Mouse (Mus musculus) limb, embryonic 14.5 days (tissue): ENCODE measurements around the gene Rasl10b. TPM values are rescaled to one million over a fixed set of nuclear protein-coding genes. Genes with fewer than 3 reads are reported as not detected.

ENCODE experiments used
- ATAC-seq: fragments of 200-750 bp; cut with Nextera tagmentation; 2 replicates; pipeline ENCODE4 v1.8.0; 2017; ENCODE audit warnings: low read depth, moderate number of reproducible peaks, moderate TSS enrichment; ENCODE audit not compliant: low FRiP score
- DNase-seq: peaks from one replicate; pipeline ENCODE4 v3.0.0-alpha.2; 2015; ENCODE audit warnings: low spot score
- H3K27ac ChIP-seq: fragments of 300-500 bp; sonication (generic); replicated peaks from 2 replicates; pipeline ENCODE4 v1.5.1; 2014; ENCODE audit warnings: low read depth, mild to moderate bottlenecking, low read length, moderate library complexity, mixed read lengths
- H3K27me3 ChIP-seq: fragments of 300-500 bp; sonication (generic); 2 replicates; pipeline ENCODE4 v1.6.1; 2014; ENCODE audit warnings: low read length, mixed read lengths; ENCODE audit not compliant: control insufficient read depth, insufficient read depth
- H3K36me3 ChIP-seq: fragments of 300-500 bp; sonication (generic); 2 replicates; pipeline ENCODE4 v1.6.1; 2014; ENCODE audit warnings: mild to moderate bottlenecking, low read length, moderate library complexity, mixed read lengths; ENCODE audit not compliant: control insufficient read depth, insufficient read depth
- H3K4me1 ChIP-seq: fragments of 300-500 bp; sonication (generic); 2 replicates; pipeline ENCODE4 v1.6.1; 2014; ENCODE audit warnings: antibody characterized with exemption, low read length, mixed read lengths; ENCODE audit not compliant: control insufficient read depth, insufficient read depth
- H3K4me2 ChIP-seq: fragments of 300-500 bp; sonication (generic); replicated peaks from 2 replicates; pipeline ENCODE4 v1.6.1; 2014; ENCODE audit warnings: low read depth, mild to moderate bottlenecking, low read length, moderate library complexity; ENCODE audit not compliant: severe bottlenecking
- H3K4me3 ChIP-seq: fragments of 300-500 bp; sonication (generic); replicated peaks from 2 replicates; pipeline ENCODE4 v1.5.1; 2014; ENCODE audit warnings: low read length
- H3K9ac ChIP-seq: fragments of 300-500 bp; sonication (generic); 2 replicates; pipeline ENCODE4 v1.6.1; 2014; ENCODE audit warnings: mild to moderate bottlenecking, low read depth, low read length, moderate library complexity; ENCODE audit not compliant: severe bottlenecking
- H3K9me3 ChIP-seq: fragments of 300-500 bp; sonication (generic); 2 replicates; pipeline ENCODE4 v1.6.1; 2016; ENCODE audit warnings: low read length; ENCODE audit not compliant: control insufficient read depth
- POLR2A ChIP-seq: fragments of 200-500 bp; IDR thresholded peaks from 2 replicates; pipeline ENCODE4 v1.8.0; 2012; ENCODE audit warnings: inconsistent platforms, mild to moderate bottlenecking, moderate library complexity, borderline replicate concordance; ENCODE audit not compliant: insufficient read depth, insufficient read length; ENCODE audit errors: extremely low read depth
- WGBS: fragments of 180-500 bp; shearing (Covaris S2); extraction: QIAGEN DNeasy Blood & Tissue Kit; methylation state at CpG from one replicate; pipeline ENCODE4 v1.1.7; 2014; 5-methylcytosine and 5-hydroxymethylcytosine counted together
- polyA plus RNA-seq, 2 experiments: library from polyadenylated mRNA; depleted of rRNA in 1 of 2; stranded (reverse) in 1 of 2; unstranded in 1 of 2; fragments of >200 nt; fragmentation: Nextera tagmentation in 1 of 2; extraction: Ambion mirVana in 1 of 2; gene quantifications; 2 replicates each; pipeline versions ENCODE4 v1.2.1 to v1.2.3; 2012 to 2014

The Rasl10b gene
- polyA plus RNA-seq, 2 experiments: 2.2 to 8.4 TPM

GRCm38 (mm10) chr11:83447612-83448011 is 38.7 kb downstream of the Rasl10b start:
- H3K27ac ChIP-seq: no peak overlapping the region
- TF ChIP-seq POLR2A: no peak
- ATAC-seq (no peak), DNase-seq (no peak)
- no peaks in the 10 kb centered on the region for H3K36me3 ChIP-seq
- peaks cover 39% of the 10 kb centered on the region for H3K27me3 ChIP-seq
- no peak overlapping the region for H3K4me2 ChIP-seq
- peaks cover 9% of the 10 kb centered on the region; the same call in 1 of the 2 replicates for H3K4me1 ChIP-seq
- no peak overlapping the region for H3K4me3 ChIP-seq
- H3K9me3 ChIP-seq: no peaks in the 10 kb centered on the region
- H3K9ac ChIP-seq: no peak overlapping the region
- 68% methylated on average over 10 of the region's 10 CpGs for whole genome bisulfite sequencing

GRCm38 (mm10) chr11:83448021-83448926 is 39.3 kb downstream of the Rasl10b start:
- Histone ChIP-seq H3K4me2 (no peak overlapping the region), H3K9ac (no peak overlapping the region), H3K27ac (no peak overlapping the region), H3K9me3 (no peaks in the 10 kb centered on the region), H3K27me3 (peaks cover 33% of the 10 kb centered on the region), H3K4me1 (peaks cover 9% of the 10 kb centered on the region; the same call in 1 of the 2 replicates), H3K4me3 (no peak overlapping the region), H3K36me3 (no peaks in the 10 kb centered on the region)
- 41% methylated on average over 15 of the region's 16 CpGs for WGBS
- DNase-seq (no peak), ATAC-seq (no peak)
- TF ChIP-seq POLR2A: no peak

GRCm38 (mm10) chr11:83448927-83449236 is 39.9 kb downstream of the Rasl10b start:
- no peak for TF ChIP-seq POLR2A
- Histone ChIP-seq H3K4me3 (no peak overlapping the region), H3K27me3 (peaks cover 27% of the 10 kb centered on the region), H3K27ac (no peak overlapping the region), H3K4me1 (peaks cover 9% of the 10 kb centered on the region; the same call in 1 of the 2 replicates), H3K4me2 (no peak overlapping the region), H3K9me3 (no peaks in the 10 kb centered on the region), H3K36me3 (no peaks in the 10 kb centered on the region), H3K9ac (no peak overlapping the region)
- DNase-seq (no peak), ATAC-seq (no peak)

- no peak for DNase-seq
- TF ChIP-seq POLR2A: no peak
- H3K4me1 ChIP-seq: peaks cover 9% of the 10 kb centered on the region
Measured at GRCm38 (mm10) chr11:83449298-83449697, 40.4 kb downstream of the Rasl10b start.

DNA sequence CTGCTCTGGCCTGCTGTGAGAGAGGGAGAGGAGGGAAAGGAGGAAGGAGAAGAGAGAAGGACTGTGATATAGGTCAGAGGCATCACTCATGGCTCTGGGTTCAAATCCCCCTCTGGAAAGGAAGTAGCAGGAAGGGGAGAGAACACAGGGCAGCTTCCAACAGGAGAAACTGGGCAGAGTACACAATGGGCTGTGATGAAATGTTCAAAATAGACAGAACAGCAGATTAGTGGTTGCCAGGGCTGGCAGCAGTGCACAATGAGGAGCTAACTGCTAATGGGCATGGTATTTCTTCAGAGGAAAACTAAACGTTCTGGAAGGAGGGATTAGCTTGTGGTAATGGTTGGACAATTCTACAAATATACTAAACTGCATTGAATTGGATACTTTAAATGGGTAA is 41.6 kb downstream of the Rasl10b start:
- DNase-seq: no peak
- H3K27me3 ChIP-seq: peaks cover 11% of the 10 kb centered on the region
- no peak overlapping the region for H3K4me3 ChIP-seq
- no peak overlapping the region for H3K9ac ChIP-seq
- H3K9me3 ChIP-seq: no peaks in the 10 kb centered on the region
- no peak for TF ChIP-seq POLR2A
- H3K4me2 ChIP-seq: no peak overlapping the region
- no peak overlapping the region for H3K27ac ChIP-seq
- H3K4me1 ChIP-seq: peaks cover 13% of the 10 kb centered on the region
- H3K36me3 ChIP-seq: no peaks in the 10 kb centered on the region
- 33% methylated on average over 1 of the region's 1 CpGs for WGBS
- ATAC-seq: no peak

More at GRCm38 (mm10) chr11:83449298-83449697, 40.4 kb downstream of the Rasl10b start:
- H3K27ac ChIP-seq: no peak overlapping the region
- peaks cover 23% of the 10 kb centered on the region for H3K27me3 ChIP-seq
- H3K9ac ChIP-seq: no peak overlapping the region
- no peaks in the 10 kb centered on the region for H3K36me3 ChIP-seq
- H3K4me3 ChIP-seq: no peak overlapping the region
- no peak overlapping the region for H3K4me2 ChIP-seq
- ATAC-seq: no peak
- WGBS: 18% methylated on average over 4 of the region's 4 CpGs
- H3K9me3 ChIP-seq: no peaks in the 10 kb centered on the region

GRCm38 (mm10) chr11:83451281-83451680 is 42.3 kb downstream of the Rasl10b start:
- H3K4me1 ChIP-seq: peaks cover 13% of the 10 kb centered on the region
- 0 out of 2 replicates have a peak, but pooled peaks cover 4% of the 10 kb centered on the region for H3K27me3 ChIP-seq
- 85% methylated on average over 10 of the region's 10 CpGs for whole genome bisulfite sequencing
- no peaks in the 10 kb centered on the region for H3K36me3 ChIP-seq
- no peak overlapping the region for H3K4me2 ChIP-seq
- no peak overlapping the region for H3K9ac ChIP-seq
- ATAC-seq (no peak), DNase-seq (no peak)
- H3K4me3 ChIP-seq: no peak overlapping the region
- TF ChIP-seq POLR2A: no peak
- H3K27ac ChIP-seq: no peak overlapping the region
- H3K9me3 ChIP-seq: no peaks in the 10 kb centered on the region
